Mouse (Mus musculus): ENCODE data around the gene Lhb. TPM values are rescaled to one million over a fixed set of nuclear protein-coding genes. Genes with fewer than 3 reads are reported as not detected.
A peak's percentile ranks its signal among the peaks of the same experiment; 100 is the strongest.

Gene Lhb
- total RNA-seq, 2 experiments from 2014 or later, result not detected

DNA sequence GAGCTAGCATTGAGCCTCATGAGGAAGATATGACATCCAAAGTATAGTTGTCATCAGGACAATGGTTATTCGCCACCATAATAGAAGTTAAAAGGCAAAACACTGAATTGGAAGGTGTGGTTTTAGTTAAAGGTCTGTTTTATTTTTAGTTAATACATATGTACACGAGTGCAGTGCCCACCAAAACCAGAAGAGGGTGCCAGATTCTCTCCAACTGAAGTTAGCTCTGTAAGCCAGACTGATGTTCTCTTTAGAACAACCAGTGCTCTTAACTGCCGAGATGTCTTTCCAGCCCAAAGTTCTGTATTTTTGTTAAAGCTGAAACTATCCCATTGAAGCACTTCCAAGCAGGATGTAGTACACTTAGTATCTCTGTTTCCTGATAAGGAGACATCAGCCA lies 50.2 kb downstream of the Lhb start:
- DNase-seq (ENCODE audit: low spot score in 2 of 2), result peak; percentile 49 to 74

Small RNA genes lying within 50 kb of the gene (microRNA-seq; reads per million reads assigned to microRNA genes)
- 0.61 to 2.8 reads per million in 2 experiments for gene Gm22133 (ENCODE audit: borderline number of aligned reads in 2 of 2)

Other genes starting within 250 kb of the Lhb start
- not detected for gene Gfy, start 241.3 kb upstream of the Lhb start, total RNA-seq (2021)
- not detected for gene Pth2, start 239.8 kb upstream of the Lhb start, total RNA-seq (2021)
- under 1 TPM in 1 of 2 experiments, not detected in 1; 0.29 TPM for gene Ccdc155, start 215.9 kb upstream of the Lhb start, total RNA-seq (2021)
- not detected for gene Dkkl1, start 208.7 kb upstream of the Lhb start, total RNA-seq (2021)
- gene Tead2, start 205.1 kb upstream of the Lhb start, total RNA-seq (2021), result 10 to 100 TPM in 1 of 2 experiments, 1 to 10 TPM in 1; 8.5 to 11.7 TPM
- 1 to 10 TPM; 4.0 to 7.4 TPM for gene Cd37, start 181.7 kb upstream of the Lhb start, total RNA-seq (2021)
- not detected for gene Slc6a16, start 179.7 kb upstream of the Lhb start, total RNA-seq (2021)
- under 1 TPM in 1 of 2 experiments, not detected in 1; 0.19 TPM for gene Slc6a21, start 143.3 kb upstream of the Lhb start, total RNA-seq (2021)
- gene Trpm4, start 87.0 kb upstream of the Lhb start, total RNA-seq (2021), result 10 to 100 TPM in 1 of 2 experiments, 1 to 10 TPM in 1; 7.8 to 11.0 TPM
- under 1 TPM; 0.17 to 0.83 TPM for gene Hrc, start 85.5 kb upstream of the Lhb start, total RNA-seq (2021)
- gene Ppfia3, start 53.8 kb upstream of the Lhb start, total RNA-seq (2021), result 1 to 10 TPM; 1.7 to 3.2 TPM
- 1 to 10 TPM; 1.3 to 1.7 TPM for gene Lin7b, start 50.2 kb upstream of the Lhb start, total RNA-seq (2021)
- 100 to 1,000 TPM; 262 to 325 TPM for gene Snrnp70, start 25.1 kb upstream of the Lhb start, total RNA-seq (2021)
- not detected for gene Kcna7, start 15.2 kb upstream of the Lhb start, total RNA-seq (2021)
- under 1 TPM; 0.17 to 0.45 TPM for gene Ntf5, start 7.1 kb upstream of the Lhb start, total RNA-seq (2021)
- gene Gys1, start 14.0 kb downstream of the Lhb start, total RNA-seq (2021), result 10 to 100 TPM; 40.4 to 61.6 TPM
- gene Ruvbl2, start 17.3 kb downstream of the Lhb start, total RNA-seq (2021), result 10 to 100 TPM; 41.9 to 43.3 TPM
- gene Ftl1, start 39.1 kb downstream of the Lhb start, total RNA-seq (2021), result 1,000 to 10,000 TPM; 1,437 to 1,911 TPM
- 10 to 100 TPM; 58.2 to 64.3 TPM for gene Bax, start 46.1 kb downstream of the Lhb start, total RNA-seq (2021)
- 1 to 10 TPM in 1 of 2 experiments, under 1 TPM in 1; 0.66 to 2.6 TPM for gene Tulp2, start 61.1 kb downstream of the Lhb start, total RNA-seq (2021)
- 10 to 100 TPM; 42.8 to 43.4 TPM for gene Gm45808, start 66.0 kb downstream of the Lhb start, total RNA-seq (2021)
- 10 to 100 TPM; 73.2 to 77.2 TPM for gene Dhdh, start 68.0 kb downstream of the Lhb start, total RNA-seq (2021)
- gene Nucb1, start 89.6 kb downstream of the Lhb start, total RNA-seq (2021), result 100 to 1,000 TPM; 272 to 283 TPM
- 10 to 100 TPM; 47.1 to 48.6 TPM for gene Ppp1r15a, start 105.4 kb downstream of the Lhb start, total RNA-seq (2021)
- 1 to 10 TPM; 2.5 to 2.7 TPM for gene Plekha4, start 105.5 kb downstream of the Lhb start, total RNA-seq (2021)
- 1 to 10 TPM in 1 of 2 experiments, under 1 TPM in 1; 0.83 to 3.0 TPM for gene Hsd17b14, start 134.1 kb downstream of the Lhb start, total RNA-seq (2021)
- 100 to 1,000 TPM; 164 to 265 TPM for gene Bcat2, start 149.3 kb downstream of the Lhb start, total RNA-seq (2021)
- 1 to 10 TPM in 1 of 2 experiments, not detected in 1; 1.4 TPM for gene Fgf21, start 194.7 kb downstream of the Lhb start, total RNA-seq (2021)
- not detected for gene Fut1, start 196.5 kb downstream of the Lhb start, total RNA-seq (2021)
- gene Izumo1, start 201.0 kb downstream of the Lhb start, total RNA-seq (2021), result under 1 TPM; 0.22 to 0.33 TPM
- 10 to 100 TPM; 16.0 to 27.6 TPM for gene Rasip1, start 206.7 kb downstream of the Lhb start, total RNA-seq (2021)
- 1 to 10 TPM; 2.4 to 7.7 TPM for gene Mamstr, start 219.2 kb downstream of the Lhb start, total RNA-seq (2021)
- under 1 TPM in 1 of 2 experiments, not detected in 1; 0.13 TPM for gene Fut2, start 245.6 kb downstream of the Lhb start, total RNA-seq (2021)

All from adrenal gland, adult 18-20 months (tissue).